Mouse (Mus musculus) forebrain, embryonic 15.5 days (tissue): ENCODE results near the gene Ctso. TPM values are rescaled to one million over a fixed set of nuclear protein-coding genes. Genes with fewer than 3 reads are reported as not detected.
A peak's percentile ranks its signal among the peaks of the same experiment; 100 is the strongest.

Experiments
- ATAC-seq: fragments of 200-750 bp; cut with Nextera tagmentation; replicated peaks from 2 replicates; pipeline ENCODE4 v1.8.0; 2017; ENCODE audit warnings: mild to moderate bottlenecking, moderate TSS enrichment, moderate library complexity
- H3K27ac ChIP-seq: fragments of 300-500 bp; sonication (generic); replicated peaks from 2 replicates; pipeline ENCODE4 v1.5.1; 2015; ENCODE audit warnings: mild to moderate bottlenecking, inconsistent platforms
- H3K27me3 ChIP-seq: fragments of 300-500 bp; sonication (generic); 2 replicates; pipeline ENCODE4 v1.6.1; 2015; ENCODE audit warnings: inconsistent platforms
- H3K36me3 ChIP-seq: fragments of 300-500 bp; sonication (generic); 2 replicates; pipeline ENCODE4 v1.6.1; 2015; ENCODE audit warnings: mild to moderate bottlenecking, inconsistent platforms
- H3K4me1 ChIP-seq: fragments of 300-500 bp; sonication (generic); 2 replicates; pipeline ENCODE4 v1.6.1; 2015; ENCODE audit warnings: inconsistent platforms
- H3K4me2 ChIP-seq: fragments of 300-500 bp; sonication (generic); replicated peaks from 2 replicates; pipeline ENCODE4 v1.6.1; 2015; ENCODE audit warnings: mild to moderate bottlenecking, inconsistent platforms
- H3K4me3 ChIP-seq: fragments of 300-500 bp; sonication (generic); 2 replicates; pipeline ENCODE4 v1.5.1; 2015; ENCODE audit warnings: mild to moderate bottlenecking, inconsistent platforms
- H3K9ac ChIP-seq: fragments of 300-500 bp; sonication (generic); replicated peaks from 2 replicates; pipeline ENCODE4 v1.6.1; 2015; ENCODE audit warnings: mild to moderate bottlenecking, inconsistent platforms
- H3K9me3 ChIP-seq: fragments of 300-500 bp; sonication (generic); 2 replicates; pipeline ENCODE4 v1.6.1; 2016; ENCODE audit warnings: inconsistent platforms
- WGBS: fragments of 180-500 bp; shearing (Covaris S2); methylation state at CpG from one replicate; pipeline ENCODE4 v1.1.7; 2015; ENCODE audit warnings: mixed read lengths; 5-methylcytosine and 5-hydroxymethylcytosine counted together
- polyA plus RNA-seq: library from polyadenylated mRNA; unstranded; fragments of >200 nt; fragmentation: Nextera tagmentation; extraction: Ambion mirVana; gene quantifications from 2 replicates; pipeline ENCODE4 v1.2.1, GENCODE M21; 2015

Gene Ctso
- polyA plus RNA-seq, 1 experiment from 2014 or later = 8.7 TPM

- H3K4me3 ChIP-seq = no peak overlapping the region
- H3K9ac ChIP-seq = no peak overlapping the region
- H3K4me2 ChIP-seq = no peak overlapping the region
- no peaks in the 10 kb centered on the region for H3K9me3 ChIP-seq
- ATAC-seq = no peak
- 75% methylated on average over 5 of the region's 5 CpGs for WGBS
- no peaks in the 10 kb centered on the region for H3K36me3 ChIP-seq
- H3K27ac ChIP-seq = no peak overlapping the region
- H3K27me3 ChIP-seq = no peaks in the 10 kb centered on the region
- H3K4me1 ChIP-seq = no peaks in the 10 kb centered on the region
Measured at GRCm38 (mm10) chr3:81963768-81964167, 31.4 kb downstream of the Ctso start.

- H3K4me2 ChIP-seq = no peak overlapping the region
- no peaks in the 10 kb centered on the region for H3K27me3 ChIP-seq
- H3K36me3 ChIP-seq = no peaks in the 10 kb centered on the region
- H3K9ac ChIP-seq = no peak overlapping the region
- no peak overlapping the region for H3K27ac ChIP-seq
- no peak overlapping the region for H3K4me3 ChIP-seq
- no peaks in the 10 kb centered on the region for H3K9me3 ChIP-seq
- 58% methylated on average over 3 of the region's 3 CpGs for WGBS
- ATAC-seq = no peak
- H3K4me1 ChIP-seq = no peaks in the 10 kb centered on the region
Measured at GRCm38 (mm10) chr3:81964596-81964995, 32.2 kb downstream of the Ctso start.

- Histone ChIP-seq H3K9ac (no peak overlapping the region), H3K4me1 (no peaks in the 10 kb centered on the region), H3K4me3 (no peak overlapping the region), H3K36me3 (no peaks in the 10 kb centered on the region), H3K27ac (no peak overlapping the region), H3K9me3 (no peaks in the 10 kb centered on the region), H3K27me3 (no peaks in the 10 kb centered on the region), H3K4me2 (no peak overlapping the region)
- 70% methylated on average over 4 of the region's 4 CpGs for WGBS
- ATAC-seq = no peak
Measured at GRCm38 (mm10) chr3:81975607-81976006, 43.2 kb downstream of the Ctso start.

GRCm38 (mm10) chr3:81976102-81976501 is 43.7 kb downstream of the Ctso start, which contains the start of gene Tdo2:
Gene Tdo2 (minus strand): TSS chr3:81976202.
- H3K36me3 ChIP-seq = no peaks in the 10 kb centered on the region
- H3K9ac ChIP-seq = no peak within 1 kb of the TSS
- ATAC-seq = no peak
- H3K4me2 ChIP-seq = no peak within 1 kb of the TSS
- no peak within 1 kb of the TSS for H3K4me3 ChIP-seq
- H3K4me1 ChIP-seq = no peaks in the 10 kb centered on the region
- H3K27me3 ChIP-seq = no peaks in the 10 kb centered on the region
- no peaks in the 10 kb centered on the region for H3K9me3 ChIP-seq
- H3K27ac ChIP-seq = no peak within 1 kb of the TSS

GRCm38 (mm10) chr3:81981576-81981975 is 49.2 kb downstream of the Ctso start:
- H3K36me3 ChIP-seq = no peaks in the 10 kb centered on the region
- WGBS = 91% methylated on average over 5 of the region's 5 CpGs

GRCm38 (mm10) chr3:81981990-81982389 is 49.6 kb downstream of the Ctso start, which contains the start of gene Asic5:
Gene Asic5 (plus strand): TSS chr3:81982290.
- no peak within 1 kb of the TSS for H3K4me3 ChIP-seq
- no peak within 1 kb of the TSS for H3K27ac ChIP-seq
- WGBS = 95% methylated on average over 5 of the region's 5 CpGs
- no peaks in the 10 kb centered on the region for H3K4me1 ChIP-seq
- no peak for ATAC-seq
- no peak within 1 kb of the TSS for H3K9ac ChIP-seq
- H3K27me3 ChIP-seq = no peaks in the 10 kb centered on the region
- H3K4me2 ChIP-seq = no peak within 1 kb of the TSS
- H3K36me3 ChIP-seq = no peaks in the 10 kb centered on the region
- H3K9me3 ChIP-seq = no peaks in the 10 kb centered on the region

More at GRCm38 (mm10) chr3:81981576-81981975, 49.2 kb downstream of the Ctso start:
- no peaks in the 10 kb centered on the region for H3K4me1 ChIP-seq
- no peak overlapping the region for H3K27ac ChIP-seq
- H3K4me3 ChIP-seq = no peak overlapping the region
- H3K9ac ChIP-seq = no peak overlapping the region
- ATAC-seq = no peak
- no peaks in the 10 kb centered on the region for H3K9me3 ChIP-seq
- H3K27me3 ChIP-seq = no peaks in the 10 kb centered on the region
- no peak overlapping the region for H3K4me2 ChIP-seq

GRCm38 (mm10) chr3:81983120-81983895 is 50.9 kb downstream of the Ctso start:
- H3K4me1 ChIP-seq = no peaks in the 10 kb centered on the region
- H3K36me3 ChIP-seq = no peaks in the 10 kb centered on the region
- no peak overlapping the region for H3K4me2 ChIP-seq
- no peak overlapping the region for H3K4me3 ChIP-seq
- H3K27me3 ChIP-seq = no peaks in the 10 kb centered on the region
- no peak overlapping the region for H3K27ac ChIP-seq
- no peaks in the 10 kb centered on the region for H3K9me3 ChIP-seq
- ATAC-seq = no peak
- H3K9ac ChIP-seq = no peak overlapping the region
- 75% methylated on average over 8 of the region's 8 CpGs for WGBS

GRCm38 (mm10) chr3:81985100-81985499 is 52.7 kb downstream of the Ctso start:
- no peak for ATAC-seq
- H3K4me2 ChIP-seq = no peak overlapping the region
- WGBS = 40% methylated on average over 1 of the region's 1 CpGs
- H3K27ac ChIP-seq = no peak overlapping the region
- no peaks in the 10 kb centered on the region for H3K36me3 ChIP-seq
- H3K9ac ChIP-seq = no peak overlapping the region
- no peaks in the 10 kb centered on the region for H3K4me1 ChIP-seq
- H3K27me3 ChIP-seq = no peaks in the 10 kb centered on the region
- no peak overlapping the region for H3K4me3 ChIP-seq
- H3K9me3 ChIP-seq = no peaks in the 10 kb centered on the region

GRCm38 (mm10) chr3:81986103-81986502 is 53.7 kb downstream of the Ctso start:
- no peaks in the 10 kb centered on the region for H3K27me3 ChIP-seq
- H3K4me2 ChIP-seq = no peak overlapping the region
- H3K4me3 ChIP-seq = no peak overlapping the region
- WGBS = 96% methylated on average over 2 of the region's 2 CpGs
- H3K4me1 ChIP-seq = no peaks in the 10 kb centered on the region
- ATAC-seq = no peak
- no peaks in the 10 kb centered on the region for H3K9me3 ChIP-seq
- no peak overlapping the region for H3K9ac ChIP-seq
- H3K27ac ChIP-seq = no peak overlapping the region
- no peaks in the 10 kb centered on the region for H3K36me3 ChIP-seq

GRCm38 (mm10) chr3:81987628-81988027 is 55.2 kb downstream of the Ctso start:
- WGBS = 91% methylated on average over 3 of the region's 3 CpGs
- H3K36me3 ChIP-seq = no peaks in the 10 kb centered on the region
- no peak overlapping the region for H3K4me2 ChIP-seq
- H3K27me3 ChIP-seq = no peaks in the 10 kb centered on the region
- no peaks in the 10 kb centered on the region for H3K9me3 ChIP-seq
- no peak overlapping the region for H3K4me3 ChIP-seq
- no peak overlapping the region for H3K9ac ChIP-seq
- no peak overlapping the region for H3K27ac ChIP-seq
- H3K4me1 ChIP-seq = no peaks in the 10 kb centered on the region
- ATAC-seq = no peak

GRCm38 (mm10) chr3:81989692-81990141 is 57.3 kb downstream of the Ctso start:
- no peaks in the 10 kb centered on the region for H3K4me1 ChIP-seq
- 56% methylated on average over 2 of the region's 2 CpGs for WGBS
- H3K4me3 ChIP-seq = no peak overlapping the region
- no peaks in the 10 kb centered on the region for H3K27me3 ChIP-seq
- ATAC-seq = no peak
- no peaks in the 10 kb centered on the region for H3K36me3 ChIP-seq
- H3K9me3 ChIP-seq = no peaks in the 10 kb centered on the region
- H3K4me2 ChIP-seq = no peak overlapping the region
- H3K27ac ChIP-seq = no peak overlapping the region
- no peak overlapping the region for H3K9ac ChIP-seq

- H3K27ac ChIP-seq = no peak overlapping the region
- H3K36me3 ChIP-seq = no peaks in the 10 kb centered on the region
- H3K9me3 ChIP-seq = no peaks in the 10 kb centered on the region
- 65% methylated on average over 3 of the region's 3 CpGs for WGBS
- no peaks in the 10 kb centered on the region for H3K27me3 ChIP-seq
- no peak for ATAC-seq
- no peak overlapping the region for H3K4me3 ChIP-seq
- no peaks in the 10 kb centered on the region for H3K4me1 ChIP-seq
- no peak overlapping the region for H3K4me2 ChIP-seq
- no peak overlapping the region for H3K9ac ChIP-seq
Measured at GRCm38 (mm10) chr3:81990531-81990930, 58.1 kb downstream of the Ctso start.

GRCm38 (mm10) chr3:81995371-81995770 is 63.0 kb downstream of the Ctso start:
- 38% methylated on average over 4 of the region's 4 CpGs for WGBS
- Histone ChIP-seq H3K4me2 (no peak overlapping the region), H3K36me3 (no peaks in the 10 kb centered on the region), H3K27ac (no peak overlapping the region), H3K27me3 (no peaks in the 10 kb centered on the region), H3K9me3 (no peaks in the 10 kb centered on the region), H3K4me3 (no peak overlapping the region), H3K4me1 (0 out of 2 replicates have a peak, but pooled peaks cover 2% of the 10 kb centered on the region), H3K9ac (no peak overlapping the region)
- peak; percentile 29; the same call in 1 of the 2 replicates for ATAC-seq
